In genomic region chr12:50292834-50293233, GRCm38 (mm10) we compare ENCODE assay signal across 15 mouse cellular contexts.
DNase-seq lines count a peak whose midpoint lies in the region; ATAC-seq and TF ChIP-seq lines count a peak whose summit lies in the region.
"Had no signal": no experiment of that assay in that cellular context is flagged by ENCODE, and none has a peak within 500 bp of the region (broad histone marks: within the 10 kb centered on the region; RNA-seq: fewer than 3 reads in every experiment).

No protein-coding gene starts in this region.

- WGBS in forebrain, embryonic 14.5 days = 75% methylated on average over 3 of the region's 3 CpGs
- 74% methylated on average over 3 of the region's 3 CpGs for WGBS in forebrain, embryonic 12.5 days

- H3K36me3 ChIP-seq in forebrain, embryonic 14.5 days (ENCODE audit: control insufficient read depth, insufficient read depth, low read length) = no peaks in the 10 kb centered on the region
- no peaks in the 10 kb centered on the region for H3K36me3 ChIP-seq in forebrain, embryonic 12.5 days (replicated peaks)
- H3K36me3 ChIP-seq: embryonic facial prominence, embryonic 15.5 days; limb, embryonic 13.5 days had no signal

- H3K4me2 ChIP-seq in forebrain, embryonic 14.5 days (ENCODE audit: low read length) = no peak overlapping the region
- no peak overlapping the region for H3K4me2 ChIP-seq in forebrain, embryonic 12.5 days
- H3K4me2 ChIP-seq: embryonic facial prominence, embryonic 15.5 days; limb, embryonic 13.5 days had no signal

- H3K9ac ChIP-seq in forebrain, embryonic 14.5 days (ENCODE audit: low read length) = no peak overlapping the region
- no peak overlapping the region for H3K9ac ChIP-seq in forebrain, embryonic 12.5 days
- H3K9ac ChIP-seq: embryonic facial prominence, embryonic 15.5 days; limb, embryonic 13.5 days had no signal

- peaks cover 11% of the 10 kb centered on the region for H3K4me1 ChIP-seq in forebrain, embryonic 14.5 days (ENCODE audit: control insufficient read depth, insufficient read depth, low read length)
- H3K4me1 ChIP-seq in forebrain, embryonic 12.5 days = peaks cover 3% of the 10 kb centered on the region
- H3K4me1 ChIP-seq: embryonic facial prominence, embryonic 15.5 days; limb, embryonic 13.5 days had no signal

- H3K4me3 ChIP-seq in forebrain, embryonic 14.5 days (ENCODE audit: low read depth, low read length) = no peak overlapping the region
- no peak overlapping the region for H3K4me3 ChIP-seq in forebrain, embryonic 12.5 days (replicated peaks)
- H3K4me3 ChIP-seq in left cerebral cortex, adult 2 months = no peak overlapping the region
- H3K4me3 ChIP-seq: embryonic facial prominence, embryonic 15.5 days; limb, embryonic 13.5 days had no signal

- peak; percentile 43 for DNase-seq in forebrain, embryonic 14.5 days (ENCODE audit: low spot score)
- no peak for DNase-seq in left cerebral cortex, adult 2 months (ENCODE audit: extremely low spot score in 1 of 2, low spot score in 2 of 2)
- no peak for DNase-seq in left cerebral cortex, postnatal 25 days (ENCODE audit: low spot score in 2 of 2)
- DNase-seq in 416B (ENCODE audit: low read depth) = peak; percentile 30
- DNase-seq in embryo, embryonic 10.5 days (ENCODE audit: low spot score) = peak; percentile 42
- no peak for DNase-seq in cerebellum, adult 9-11 months
- DNase-seq in right cerebral cortex, postnatal 25 days = no peak
- DNase-seq: adrenal gland, postnatal 36 days; cerebellum, adult 18-20 months; heart, adult 11 months; kidney, adult 11 months; thymus, adult 2 months had no signal

- TF ChIP-seq CTCF in left cerebral cortex, adult 2 months (IDR thresholded peaks at IDR 0.05) = peak; percentile 24

- intact Hi-C loops in left cerebral cortex, adult 2 months (cut with DNase I) = no loop called here
- intact Hi-C loops in left cerebral cortex, postnatal 25 days (cut with DNase I) = loop anchor here (10.0 kb wide), 1 partner anchor 348 kb away; no protein-coding TSS in a partner anchor

- H3K9me3 ChIP-seq in forebrain, embryonic 14.5 days (replicated peaks; ENCODE audit: control insufficient read depth, low read length) = no peaks in the 10 kb centered on the region
- H3K9me3 ChIP-seq in forebrain, embryonic 12.5 days = no peaks in the 10 kb centered on the region
- H3K9me3 ChIP-seq: embryonic facial prominence, embryonic 15.5 days; limb, embryonic 13.5 days had no signal

- no peaks in the 10 kb centered on the region for H3K27me3 ChIP-seq in forebrain, embryonic 14.5 days (replicated peaks; ENCODE audit: control insufficient read depth, insufficient read depth, low read length)
- H3K27me3 ChIP-seq in forebrain, embryonic 12.5 days = no peaks in the 10 kb centered on the region
- H3K27me3 ChIP-seq: embryonic facial prominence, embryonic 15.5 days; limb, embryonic 13.5 days had no signal

- ATAC-seq in forebrain, embryonic 14.5 days = no peak
- no peak for ATAC-seq in forebrain, embryonic 12.5 days (ENCODE audit: low FRiP score)

- no peak overlapping the region for H3K27ac ChIP-seq in forebrain, embryonic 14.5 days (ENCODE audit: low read depth, low read length)
- no peak overlapping the region for H3K27ac ChIP-seq in forebrain, embryonic 12.5 days
- H3K27ac ChIP-seq in left cerebral cortex, adult 2 months = no peak overlapping the region
- H3K27ac ChIP-seq: embryonic facial prominence, embryonic 15.5 days; limb, embryonic 13.5 days had no signal

Comparison
In these comparisons a context has a peak if more than half of its experiments do, and no peak if none do; other contexts are left out.
1. DNase-seq: peak in forebrain, embryonic 14.5 days (single experiment), 416B (single experiment) and embryo, embryonic 10.5 days (single experiment); none in left cerebral cortex, adult 2 months (0 of 2), left cerebral cortex, postnatal 25 days (0 of 2), cerebellum, adult 9-11 months (single experiment) and right cerebral cortex, postnatal 25 days (single experiment).